Mouse (Mus musculus): ENCODE measurements around the gene Maml3. TPM values are rescaled to one million over a fixed set of nuclear protein-coding genes. Genes with fewer than 3 reads are reported as not detected.

Gene Maml3
- total RNA-seq, 2 experiments from 2014 or later: 4.4 to 10.6 TPM

DNA sequence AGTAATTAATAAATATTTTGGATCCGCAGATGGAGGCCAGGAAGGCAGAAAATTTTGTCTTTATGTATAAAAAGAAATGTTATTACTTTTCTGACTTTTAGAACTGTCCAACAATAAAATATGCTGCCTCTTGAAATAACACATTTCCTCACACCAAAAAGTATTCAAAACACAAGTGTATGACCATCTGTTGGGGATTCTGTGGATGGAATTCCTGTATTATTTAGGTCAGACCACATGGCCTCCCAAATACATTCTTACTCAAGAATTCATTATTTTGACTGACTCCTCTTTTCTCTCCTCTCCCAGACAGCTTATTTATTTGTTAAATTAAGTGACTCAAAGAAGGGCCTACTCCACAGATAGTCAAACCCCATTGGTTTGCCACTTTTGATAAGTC, 89.3 kb downstream of the Maml3 start:
- ATAC-seq (replicated peaks; ENCODE audit: low FRiP score, low TSS enrichment, poor library complexity, severe bottlenecking): no peak

GRCm38 (mm10) chr3:52011032-52011710, 93.7 kb downstream of the Maml3 start:
- no peak for ATAC-seq (replicated peaks; ENCODE audit: low FRiP score, low TSS enrichment, poor library complexity, severe bottlenecking)

- ATAC-seq (replicated peaks; ENCODE audit: low FRiP score, low TSS enrichment, poor library complexity, severe bottlenecking): no peak; the same call in 1 of the 2 replicates
Observed at GRCm38 (mm10) chr3:52009321-52009720, 95.6 kb downstream of the Maml3 start.

DNA sequence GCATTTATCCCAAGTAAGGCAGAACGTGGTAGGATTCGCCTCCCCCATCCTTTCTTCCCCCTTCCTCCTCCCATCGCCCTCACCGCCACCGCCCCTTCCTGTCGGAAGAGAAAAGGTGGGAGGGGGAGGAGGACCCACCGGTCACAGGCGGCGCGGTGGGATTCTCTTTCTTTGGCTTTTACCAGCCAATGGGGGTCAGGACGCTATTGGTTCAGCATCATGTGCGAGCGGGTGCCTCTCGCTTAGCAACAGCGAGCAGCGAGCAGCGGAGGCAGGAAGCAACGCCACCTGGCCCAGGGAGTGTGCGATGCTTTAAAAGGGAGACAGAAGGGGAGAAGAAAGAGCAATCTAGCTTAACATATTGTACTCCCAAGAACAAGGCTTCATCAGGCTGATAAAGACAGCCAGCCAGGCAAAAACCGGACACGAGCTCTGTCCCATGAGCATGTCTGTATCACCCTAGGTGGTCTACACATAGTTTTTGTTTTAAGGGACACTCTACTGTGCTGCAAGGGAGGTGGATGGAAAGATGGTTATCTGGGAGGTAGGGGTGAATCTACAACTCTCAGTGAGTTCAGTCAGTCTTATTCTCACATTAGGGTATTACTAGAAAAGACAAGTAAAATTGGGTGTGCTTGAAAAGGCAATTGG, 97.1 kb downstream of the Maml3 start:
- ATAC-seq (replicated peaks; ENCODE audit: low FRiP score, low TSS enrichment, poor library complexity, severe bottlenecking): peak; percentile 82

- no peak for ATAC-seq (replicated peaks; ENCODE audit: low FRiP score, low TSS enrichment, poor library complexity, severe bottlenecking)
Observed at GRCm38 (mm10) chr3:52006721-52007330, 98.0 kb downstream of the Maml3 start.

GRCm38 (mm10) chr3:52003663-52004062, 101.2 kb downstream of the Maml3 start:
- no peak for ATAC-seq (replicated peaks; ENCODE audit: low FRiP score, low TSS enrichment, poor library complexity, severe bottlenecking)

GRCm38 (mm10) chr3:52001518-52001895, 103.4 kb downstream of the Maml3 start:
- no peak for ATAC-seq (replicated peaks; ENCODE audit: low FRiP score, low TSS enrichment, poor library complexity, severe bottlenecking)

GRCm38 (mm10) chr3:52000871-52001517, 103.9 kb downstream of the Maml3 start:
- no peak for ATAC-seq (replicated peaks; ENCODE audit: low FRiP score, low TSS enrichment, poor library complexity, severe bottlenecking)

DNA sequence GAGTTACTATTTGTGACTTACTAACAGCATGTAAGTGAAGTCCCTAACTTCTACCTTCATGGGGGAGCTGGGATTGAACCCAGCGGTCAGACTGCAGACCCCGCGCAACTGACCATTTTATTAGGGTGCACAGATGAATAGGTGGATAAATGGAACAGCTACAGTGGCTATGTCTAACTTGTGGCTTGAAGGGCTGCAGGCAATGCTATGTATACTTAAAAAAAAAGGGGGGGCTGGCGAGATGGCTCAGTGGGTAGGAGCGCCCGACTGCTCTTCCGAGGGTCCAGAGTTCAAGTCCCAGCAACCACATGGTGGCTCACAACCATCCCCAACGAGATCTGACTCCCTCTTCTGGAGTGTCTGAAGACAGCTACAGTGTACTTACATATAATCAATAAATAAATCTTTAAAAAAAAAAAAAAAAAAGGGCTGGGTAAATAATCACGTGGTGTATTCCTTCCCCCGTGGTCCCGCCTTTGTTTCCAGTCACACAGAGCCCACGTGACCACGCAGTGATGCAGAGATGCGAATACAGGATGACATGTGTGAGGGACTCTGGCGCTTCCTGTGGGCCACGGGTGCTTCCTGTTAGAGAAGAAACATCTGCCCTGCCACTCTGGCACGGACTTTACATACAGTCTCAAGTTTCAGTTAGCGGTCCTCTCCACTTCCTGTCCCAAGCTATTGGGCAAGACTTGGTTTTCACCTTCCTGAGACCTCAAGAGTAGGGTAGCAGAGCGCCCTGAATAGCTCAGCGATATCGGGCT, 105.0 kb downstream of the Maml3 start:
- peak; percentile 57 for ATAC-seq (replicated peaks; ENCODE audit: low FRiP score, low TSS enrichment, poor library complexity, severe bottlenecking)

- ATAC-seq (replicated peaks; ENCODE audit: low FRiP score, low TSS enrichment, poor library complexity, severe bottlenecking): peak; percentile 71
Observed at GRCm38 (mm10) chr3:51998511-51999399, 106.1 kb downstream of the Maml3 start.

DNA sequence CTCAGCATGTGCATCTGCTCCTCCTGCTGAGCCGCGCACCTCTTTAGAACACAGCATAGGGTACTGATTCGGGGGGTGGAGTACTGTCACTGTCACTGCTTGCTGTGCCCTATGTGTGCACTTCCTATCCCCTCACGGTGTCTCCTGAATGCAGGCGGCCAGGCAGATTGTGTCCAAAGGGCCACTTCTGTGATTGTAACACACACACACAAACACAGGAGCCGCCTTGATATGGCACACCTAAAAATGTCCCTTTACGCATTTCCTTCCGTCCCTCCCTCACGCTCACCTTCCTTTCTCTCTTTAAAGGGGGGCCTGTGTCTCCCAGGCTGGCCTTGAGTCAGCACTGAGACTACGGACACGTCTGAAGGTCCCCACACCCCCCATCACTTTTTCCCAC, 107.3 kb downstream of the Maml3 start:
- ATAC-seq (replicated peaks; ENCODE audit: low FRiP score, low TSS enrichment, poor library complexity, severe bottlenecking): no peak

DNA sequence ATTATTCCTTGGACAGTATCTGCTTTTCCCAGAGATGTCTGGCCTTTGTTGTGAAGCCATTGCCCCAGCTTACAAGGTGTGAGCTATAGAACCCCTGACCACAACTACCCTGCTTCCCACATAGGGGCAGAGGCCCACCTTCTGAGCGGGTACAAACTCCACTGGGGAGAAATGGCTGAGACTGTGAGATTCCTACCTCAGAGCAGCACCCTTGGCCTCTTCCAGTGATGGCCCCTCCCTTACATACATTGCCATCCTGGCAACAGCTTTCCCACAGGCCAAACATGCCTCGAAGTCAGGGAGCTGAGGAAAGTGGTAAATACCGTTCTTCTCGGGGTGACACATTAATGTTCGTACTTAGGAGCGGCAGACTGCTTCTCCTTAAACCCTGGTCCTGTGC, 118.4 kb downstream of the Maml3 start:
- no peak for ATAC-seq (replicated peaks; ENCODE audit: low FRiP score, low TSS enrichment, poor library complexity, severe bottlenecking)

DNA sequence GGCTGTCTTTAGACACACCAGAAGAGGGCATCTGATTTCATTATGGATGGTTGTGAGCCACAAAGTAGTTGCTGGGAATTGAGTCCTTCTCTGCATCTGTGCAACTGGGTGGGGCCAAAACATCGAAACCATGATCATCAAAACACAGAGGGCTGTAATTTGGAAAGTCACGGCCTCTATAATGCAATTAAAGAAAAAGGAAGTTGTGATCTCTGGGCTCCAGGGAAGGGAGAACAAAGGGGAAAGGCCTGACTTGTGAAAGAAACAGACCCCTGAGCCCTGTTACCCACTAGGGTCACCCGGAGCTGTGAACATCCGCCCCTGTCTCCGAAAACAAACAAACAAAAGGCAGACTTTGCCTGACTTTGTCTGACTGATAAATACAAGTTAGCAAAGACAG, 123.4 kb downstream of the Maml3 start:
- ATAC-seq (replicated peaks; ENCODE audit: low FRiP score, low TSS enrichment, poor library complexity, severe bottlenecking): no peak

DNA sequence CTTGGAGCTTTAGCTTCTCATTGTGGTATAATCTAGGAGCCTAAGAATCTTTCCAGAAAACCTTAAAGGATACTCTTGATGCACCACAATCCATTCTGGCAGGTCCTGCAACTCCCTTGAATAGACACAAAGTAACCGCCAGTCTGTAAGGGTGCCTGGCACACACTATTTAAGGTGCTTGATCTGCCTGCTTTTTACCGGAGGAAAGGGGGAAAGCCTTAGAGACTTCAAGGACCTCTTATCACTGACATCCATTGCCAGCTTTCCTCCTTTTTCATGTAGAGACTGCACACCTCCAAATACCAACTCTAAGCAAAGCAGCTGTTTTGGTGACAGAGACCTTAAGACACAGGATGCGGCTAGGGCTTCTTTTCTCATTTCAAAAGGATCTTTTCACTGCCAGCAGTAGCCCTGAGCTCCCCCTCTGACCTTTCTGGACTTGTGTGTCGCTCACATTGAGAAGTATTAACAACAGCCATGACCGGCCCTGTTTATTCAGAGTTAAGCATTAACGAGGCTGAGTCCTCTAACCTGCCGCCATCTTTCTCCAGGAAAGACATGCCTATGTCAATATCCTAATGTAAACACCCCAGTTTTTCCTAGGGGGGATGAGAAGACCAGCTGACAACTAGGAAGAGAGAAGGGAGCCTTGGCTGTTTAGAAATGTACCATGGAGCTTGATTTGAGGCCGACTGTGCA, 127.1 kb downstream of the Maml3 start:
- no peak for ATAC-seq (replicated peaks; ENCODE audit: low FRiP score, low TSS enrichment, poor library complexity, severe bottlenecking)

- no peak for ATAC-seq (replicated peaks; ENCODE audit: low FRiP score, low TSS enrichment, poor library complexity, severe bottlenecking)
Observed at GRCm38 (mm10) chr3:51974601-51975000, 130.3 kb downstream of the Maml3 start.

DNA sequence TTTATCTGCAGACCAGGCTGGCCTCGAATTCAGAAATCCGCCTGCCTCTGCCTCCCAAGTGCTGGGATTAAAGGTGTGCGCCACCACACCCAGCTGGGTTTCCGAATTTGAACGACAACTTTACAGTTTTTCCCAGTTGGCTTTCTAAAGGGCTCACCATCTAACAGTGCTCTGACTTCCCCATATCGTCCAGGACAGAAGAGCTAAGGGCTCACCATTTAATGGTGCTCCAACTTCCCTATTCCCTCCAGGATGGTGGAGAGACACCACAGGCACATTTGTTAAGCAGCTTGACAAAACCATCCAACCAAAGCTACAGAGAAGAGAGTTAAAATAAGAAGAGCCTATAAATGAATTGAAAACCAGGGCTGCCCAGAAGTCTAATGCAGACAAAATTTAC, 130.7 kb downstream of the Maml3 start:
- ATAC-seq (replicated peaks; ENCODE audit: low FRiP score, low TSS enrichment, poor library complexity, severe bottlenecking): no peak

DNA sequence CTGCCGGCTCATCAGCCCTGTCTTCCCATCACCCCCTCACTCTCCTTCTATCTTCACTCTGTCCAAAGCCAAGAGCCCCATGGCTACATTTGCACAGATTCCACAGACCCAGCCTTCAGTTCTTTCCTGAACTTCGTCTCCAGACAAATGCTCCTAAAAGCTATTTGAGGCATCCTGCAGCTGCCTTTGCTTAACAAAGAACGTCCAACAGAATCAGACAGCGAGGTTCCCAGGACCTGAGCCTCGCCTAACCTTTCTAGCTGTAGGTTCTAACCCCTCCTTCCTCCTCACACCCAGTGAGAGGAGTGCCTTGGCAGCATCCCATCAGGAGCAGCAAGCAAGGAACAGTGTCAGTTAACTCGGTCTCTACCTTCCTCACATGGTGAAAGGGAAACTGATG, 132.3 kb downstream of the Maml3 start:
- ATAC-seq (replicated peaks; ENCODE audit: low FRiP score, low TSS enrichment, poor library complexity, severe bottlenecking): no peak

GRCm38 (mm10) chr3:51970489-51970888, 134.4 kb downstream of the Maml3 start:
- ATAC-seq (replicated peaks; ENCODE audit: low FRiP score, low TSS enrichment, poor library complexity, severe bottlenecking): no peak
